Mouse (Mus musculus): ENCODE results near the gene Krtap19-2. TPM values are rescaled to one million over a fixed set of nuclear protein-coding genes. Genes with fewer than 3 reads are reported as not detected.

Gene Krtap19-2
- total and polyA plus RNA-seq, 3 experiments = not detected

Other genes starting within 250 kb of the Krtap19-2 start
- not detected in 2 replicates for gene 2310079G19Rik, start 246.6 kb downstream of the Krtap19-2 start, total RNA-seq (2012; rRNA removed)
- not detected for gene 2310079G19Rik, start 246.6 kb downstream of the Krtap19-2 start, polyA plus RNA-seq (2012; ENCODE audit: insufficient read depth in 1 of 2, insufficient read length in 2 of 2, low read depth in 1 of 2, low replicate concordance in 2 of 2, missing spikeins in 1 of 2)
- gene Krtap26-1, start 226.5 kb downstream of the Krtap19-2 start, total RNA-seq (2012; rRNA removed) = not detected in 2 replicates
- gene Krtap26-1, start 226.5 kb downstream of the Krtap19-2 start, polyA plus RNA-seq (2012; ENCODE audit: insufficient read depth in 1 of 2, insufficient read length in 2 of 2, low read depth in 1 of 2, low replicate concordance in 2 of 2, missing spikeins in 1 of 2) = not detected
- not detected in 2 replicates for gene Krtap27-1, start 202.6 kb downstream of the Krtap19-2 start, total RNA-seq (2012; rRNA removed)
- not detected for gene Krtap27-1, start 202.6 kb downstream of the Krtap19-2 start, polyA plus RNA-seq (2012; ENCODE audit: insufficient read depth in 1 of 2, insufficient read length in 2 of 2, low read depth in 1 of 2, low replicate concordance in 2 of 2, missing spikeins in 1 of 2)
- not detected in 2 replicates for gene 2310061N02Rik, start 166.3 kb downstream of the Krtap19-2 start, total RNA-seq (2012; rRNA removed)
- gene 2310061N02Rik, start 166.3 kb downstream of the Krtap19-2 start, polyA plus RNA-seq (2012; ENCODE audit: insufficient read depth in 1 of 2, insufficient read length in 2 of 2, low read depth in 1 of 2, low replicate concordance in 2 of 2, missing spikeins in 1 of 2) = not detected
- not detected in 2 replicates for gene Krtap13-1, start 145.4 kb downstream of the Krtap19-2 start, total RNA-seq (2012; rRNA removed)
- gene Krtap13-1, start 145.4 kb downstream of the Krtap19-2 start, polyA plus RNA-seq (2012; ENCODE audit: insufficient read depth in 1 of 2, insufficient read length in 2 of 2, low read depth in 1 of 2, low replicate concordance in 2 of 2, missing spikeins in 1 of 2) = not detected
- gene Krtap13, start 122.6 kb downstream of the Krtap19-2 start, total RNA-seq (2012; rRNA removed) = not detected in 2 replicates
- not detected for gene Krtap13, start 122.6 kb downstream of the Krtap19-2 start, polyA plus RNA-seq (2012; ENCODE audit: insufficient read depth in 1 of 2, insufficient read length in 2 of 2, low read depth in 1 of 2, low replicate concordance in 2 of 2, missing spikeins in 1 of 2)
- not detected in 2 replicates for gene 2310034C09Rik, start 115.4 kb downstream of the Krtap19-2 start, total RNA-seq (2012; rRNA removed)
- not detected for gene 2310034C09Rik, start 115.4 kb downstream of the Krtap19-2 start, polyA plus RNA-seq (2012; ENCODE audit: insufficient read depth in 1 of 2, insufficient read length in 2 of 2, low read depth in 1 of 2, low replicate concordance in 2 of 2, missing spikeins in 1 of 2)
- gene 2310057N15Rik, start 100.1 kb downstream of the Krtap19-2 start, total RNA-seq (2012; rRNA removed) = not detected in 2 replicates
- not detected for gene 2310057N15Rik, start 100.1 kb downstream of the Krtap19-2 start, polyA plus RNA-seq (2012; ENCODE audit: insufficient read depth in 1 of 2, insufficient read length in 2 of 2, low read depth in 1 of 2, low replicate concordance in 2 of 2, missing spikeins in 1 of 2)
- not detected in 2 replicates for gene Gm5965, start 96.4 kb downstream of the Krtap19-2 start, total RNA-seq (2012; rRNA removed)
- gene Gm5965, start 96.4 kb downstream of the Krtap19-2 start, polyA plus RNA-seq (2012; ENCODE audit: insufficient read depth in 1 of 2, insufficient read length in 2 of 2, low read depth in 1 of 2, low replicate concordance in 2 of 2, missing spikeins in 1 of 2) = not detected
- not detected in 2 replicates for gene Gm20741, start 62.0 kb downstream of the Krtap19-2 start, total RNA-seq (2012; rRNA removed)
- not detected for gene Gm20741, start 62.0 kb downstream of the Krtap19-2 start, polyA plus RNA-seq (2012; ENCODE audit: insufficient read depth in 1 of 2, insufficient read length in 2 of 2, low read depth in 1 of 2, low replicate concordance in 2 of 2, missing spikeins in 1 of 2)
- gene Krtap15, start 54.1 kb downstream of the Krtap19-2 start, total RNA-seq (2012; rRNA removed) = not detected in 2 replicates
- gene Krtap15, start 54.1 kb downstream of the Krtap19-2 start, polyA plus RNA-seq (2012; ENCODE audit: insufficient read depth in 1 of 2, insufficient read length in 2 of 2, low read depth in 1 of 2, low replicate concordance in 2 of 2, missing spikeins in 1 of 2) = not detected
- gene Krtap14, start 48.1 kb downstream of the Krtap19-2 start, total RNA-seq (2012; rRNA removed) = not detected in 2 replicates
- not detected for gene Krtap14, start 48.1 kb downstream of the Krtap19-2 start, polyA plus RNA-seq (2012; ENCODE audit: insufficient read depth in 1 of 2, insufficient read length in 2 of 2, low read depth in 1 of 2, low replicate concordance in 2 of 2, missing spikeins in 1 of 2)
- gene Krtap19-1, start 4.9 kb downstream of the Krtap19-2 start, total RNA-seq (2012; rRNA removed) = not detected in 2 replicates
- not detected for gene Krtap19-1, start 4.9 kb downstream of the Krtap19-2 start, polyA plus RNA-seq (2012; ENCODE audit: insufficient read depth in 1 of 2, insufficient read length in 2 of 2, low read depth in 1 of 2, low replicate concordance in 2 of 2, missing spikeins in 1 of 2)
- gene Krtap19-3, start 3.8 kb upstream of the Krtap19-2 start, total RNA-seq (2012; rRNA removed) = not detected in 2 replicates
- gene Krtap19-3, start 3.8 kb upstream of the Krtap19-2 start, polyA plus RNA-seq (2012; ENCODE audit: insufficient read depth in 1 of 2, insufficient read length in 2 of 2, low read depth in 1 of 2, low replicate concordance in 2 of 2, missing spikeins in 1 of 2) = not detected
- gene Krtap19-4, start 10.8 kb upstream of the Krtap19-2 start, total RNA-seq (2012; rRNA removed) = not detected in 2 replicates
- not detected for gene Krtap19-4, start 10.8 kb upstream of the Krtap19-2 start, polyA plus RNA-seq (2012; ENCODE audit: insufficient read depth in 1 of 2, insufficient read length in 2 of 2, low read depth in 1 of 2, low replicate concordance in 2 of 2, missing spikeins in 1 of 2)
- not detected in 2 replicates for gene Krtap19-5, start 22.2 kb upstream of the Krtap19-2 start, total RNA-seq (2012; rRNA removed)
- not detected for gene Krtap19-5, start 22.2 kb upstream of the Krtap19-2 start, polyA plus RNA-seq (2012; ENCODE audit: insufficient read depth in 1 of 2, insufficient read length in 2 of 2, low read depth in 1 of 2, low replicate concordance in 2 of 2, missing spikeins in 1 of 2)
- gene Krtap19-9b, start 58.0 kb upstream of the Krtap19-2 start, total RNA-seq (2012; rRNA removed) = not detected in 2 replicates
- gene Krtap19-9b, start 58.0 kb upstream of the Krtap19-2 start, polyA plus RNA-seq (2012; ENCODE audit: insufficient read depth in 1 of 2, insufficient read length in 2 of 2, low read depth in 1 of 2, low replicate concordance in 2 of 2, missing spikeins in 1 of 2) = not detected
- not detected in 2 replicates for gene Krtap16-3, start 88.6 kb upstream of the Krtap19-2 start, total RNA-seq (2012; rRNA removed)
- not detected for gene Krtap16-3, start 88.6 kb upstream of the Krtap19-2 start, polyA plus RNA-seq (2012; ENCODE audit: insufficient read depth in 1 of 2, insufficient read length in 2 of 2, low read depth in 1 of 2, low replicate concordance in 2 of 2, missing spikeins in 1 of 2)
- gene Krtap22-2, start 136.5 kb upstream of the Krtap19-2 start, total RNA-seq (2012; rRNA removed) = not detected in 2 replicates
- not detected for gene Krtap22-2, start 136.5 kb upstream of the Krtap19-2 start, polyA plus RNA-seq (2012; ENCODE audit: insufficient read depth in 1 of 2, insufficient read length in 2 of 2, low read depth in 1 of 2, low replicate concordance in 2 of 2, missing spikeins in 1 of 2)
- gene Gm10229, start 141.0 kb upstream of the Krtap19-2 start, total RNA-seq (2012; rRNA removed) = not detected in 2 replicates
- not detected for gene Gm10229, start 141.0 kb upstream of the Krtap19-2 start, polyA plus RNA-seq (2012; ENCODE audit: insufficient read depth in 1 of 2, insufficient read length in 2 of 2, low read depth in 1 of 2, low replicate concordance in 2 of 2, missing spikeins in 1 of 2)
- gene Krtap6-1, start 157.4 kb upstream of the Krtap19-2 start, total RNA-seq (2012; rRNA removed) = not detected in 2 replicates
- gene Krtap6-1, start 157.4 kb upstream of the Krtap19-2 start, polyA plus RNA-seq (2012; ENCODE audit: insufficient read depth in 1 of 2, insufficient read length in 2 of 2, low read depth in 1 of 2, low replicate concordance in 2 of 2, missing spikeins in 1 of 2) = not detected
- not detected in 2 replicates for gene Gm10228, start 167.2 kb upstream of the Krtap19-2 start, total RNA-seq (2012; rRNA removed)
- gene Gm10228, start 167.2 kb upstream of the Krtap19-2 start, polyA plus RNA-seq (2012; ENCODE audit: insufficient read depth in 1 of 2, insufficient read length in 2 of 2, low read depth in 1 of 2, low replicate concordance in 2 of 2, missing spikeins in 1 of 2) = not detected
- gene Krtap6-5, start 173.6 kb upstream of the Krtap19-2 start, total RNA-seq (2012; rRNA removed) = not detected in 2 replicates
- gene Krtap6-5, start 173.6 kb upstream of the Krtap19-2 start, polyA plus RNA-seq (2012; ENCODE audit: insufficient read depth in 1 of 2, insufficient read length in 2 of 2, low read depth in 1 of 2, low replicate concordance in 2 of 2, missing spikeins in 1 of 2) = not detected
- not detected in 2 replicates for gene 1110025L11Rik, start 189.7 kb upstream of the Krtap19-2 start, total RNA-seq (2012; rRNA removed)
- gene 1110025L11Rik, start 189.7 kb upstream of the Krtap19-2 start, polyA plus RNA-seq (2012; ENCODE audit: insufficient read depth in 1 of 2, insufficient read length in 2 of 2, low read depth in 1 of 2, low replicate concordance in 2 of 2, missing spikeins in 1 of 2) = not detected
- not detected in 2 replicates for gene Krtap6-3, start 209.7 kb upstream of the Krtap19-2 start, total RNA-seq (2012; rRNA removed)
- gene Krtap6-3, start 209.7 kb upstream of the Krtap19-2 start, polyA plus RNA-seq (2012; ENCODE audit: insufficient read depth in 1 of 2, insufficient read length in 2 of 2, low read depth in 1 of 2, low replicate concordance in 2 of 2, missing spikeins in 1 of 2) = not detected